Comparison of ENCODE assay signal across 24 mouse cellular contexts in the genomic region with DNA sequence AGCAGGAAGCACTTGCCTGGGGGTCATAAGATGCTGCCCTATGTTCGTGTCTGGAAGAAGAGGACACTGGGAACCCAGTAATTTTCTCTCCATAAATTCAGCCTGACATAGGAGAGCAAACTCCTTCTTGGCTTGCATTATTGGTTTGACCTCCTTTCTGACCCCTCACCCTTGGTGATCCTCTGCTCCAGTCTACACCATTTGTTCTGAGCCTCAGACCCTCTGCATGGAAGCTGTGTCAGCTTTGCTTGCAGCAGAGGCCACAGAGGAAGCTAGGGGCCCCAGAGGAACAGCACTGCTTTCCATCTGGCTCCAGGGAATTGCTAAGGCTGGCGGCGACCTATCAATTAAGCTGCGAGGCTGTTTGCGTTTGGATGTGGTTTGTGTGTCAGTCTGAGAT.
DNase-seq lines count a peak whose midpoint lies in the region; TF ChIP-seq lines count a peak whose summit lies in the region.
"Had no signal": no experiment of that assay in that cellular context is flagged by ENCODE, and none has a peak within 500 bp of the region (broad histone marks: within the 10 kb centered on the region; RNA-seq: fewer than 3 reads in every experiment).

No protein-coding gene starts in this region.

- peak; percentile 18 for DNase-seq in retina, embryonic 14.5 days (ENCODE audit: low spot score)
- DNase-seq in retina, postnatal 1 day, result no peak
- DNase-seq in kidney, adult 2 months, result peak; percentile 75
- DNase-seq in kidney, postnatal 14 days, result peak; percentile 73
- peak; percentile 59 for DNase-seq in yolk sac, embryonic 10.5 days (ENCODE audit: low spot score)
- DNase-seq in gastrocnemius, postnatal 10 days, result no peak
- DNase-seq in left cerebral cortex, adult 9 months (ENCODE audit: low spot score in 2 of 2), result no peak
- DNase-seq in gastrocnemius, postnatal 25 days, result no peak
- DNase-seq: adrenal gland, adult 8-10 months; cerebellum, adult 9-11 months; gastrocnemius, postnatal 36 days; liver, embryonic 13.5 days; lung, embryonic 14.5 days; lung, postnatal 36 days; right cerebral cortex, postnatal 14 days; thymus, adult 2 months had no signal

- TF ChIP-seq POLR2A in kidney, adult 2 months (IDR thresholded peaks at IDR 0.05; ENCODE audit: low read depth, low read length), result no peak

- no peaks in the 10 kb centered on the region for H3K27me3 ChIP-seq in kidney, adult 2 months (replicated peaks; ENCODE audit: control insufficient read depth, insufficient read depth, low read length)
- H3K27me3 ChIP-seq: forebrain, embryonic 12.5 days; hindbrain, embryonic 13.5 days; intestine, embryonic 15.5 days; limb, embryonic 12.5 days; liver, embryonic 13.5 days; neural tube, embryonic 12.5 days; stomach, embryonic 15.5 days had no signal

- no peak overlapping the region for H3K27ac ChIP-seq in kidney, adult 2 months (ENCODE audit: insufficient read depth, low read depth, low read length)
- H3K27ac ChIP-seq: forebrain, embryonic 12.5 days; hindbrain, embryonic 13.5 days; intestine, embryonic 15.5 days; left cerebral cortex, adult 2 months; limb, embryonic 12.5 days; liver, embryonic 13.5 days; midbrain, embryonic 10.5 days; neural tube, embryonic 12.5 days; stomach, embryonic 15.5 days had no signal

- no peak overlapping the region for H3K4me3 ChIP-seq in kidney, adult 2 months (ENCODE audit: insufficient read depth, low read depth, low read length)
- H3K4me3 ChIP-seq: forebrain, embryonic 12.5 days; hindbrain, embryonic 13.5 days; intestine, embryonic 15.5 days; left cerebral cortex, adult 2 months; limb, embryonic 12.5 days; liver, embryonic 13.5 days; midbrain, embryonic 10.5 days; neural tube, embryonic 12.5 days; stomach, embryonic 15.5 days had no signal

- no peak for TF ChIP-seq CTCF in kidney, adult 2 months (conservative IDR thresholded peaks at IDR 0.05; ENCODE audit: insufficient read depth, insufficient read length, low read depth, low read length)

- no peaks in the 10 kb centered on the region for H3K4me1 ChIP-seq in kidney, adult 2 months (ENCODE audit: control insufficient read depth, insufficient read depth, low read length)
- H3K4me1 ChIP-seq: hindbrain, embryonic 13.5 days; liver, embryonic 13.5 days; neural tube, embryonic 12.5 days had no signal

- 46% methylated on average over 5 of the region's 5 CpGs for WGBS in kidney, adult 2 months

- H3K36me3 ChIP-seq in kidney, adult 2 months (ENCODE audit: control insufficient read depth, insufficient read depth, low read length), result no peaks in the 10 kb centered on the region
- H3K36me3 ChIP-seq: forebrain, embryonic 12.5 days; hindbrain, embryonic 13.5 days; intestine, embryonic 15.5 days; limb, embryonic 12.5 days; liver, embryonic 13.5 days; midbrain, embryonic 10.5 days; neural tube, embryonic 12.5 days; stomach, embryonic 15.5 days had no signal

Comparison
In these comparisons a context has a peak if more than half of its experiments do, and no peak if none do; other contexts are left out.
1. DNase-seq: peak in retina, embryonic 14.5 days (single experiment), kidney, adult 2 months (single experiment), kidney, postnatal 14 days (single experiment) and yolk sac, embryonic 10.5 days (single experiment); none in retina, postnatal 1 day (single experiment), gastrocnemius, postnatal 10 days (single experiment), left cerebral cortex, adult 9 months (0 of 2) and gastrocnemius, postnatal 25 days (single experiment).